Mouse (Mus musculus) testis, adult 2 months (tissue): ENCODE data around the gene Gm3264.
"Not testable (repeated sequence)": the region's sequence is repeated elsewhere in the genome, so short reads cannot be mapped to it uniquely, and the experiment has no call there.

Source experiments
- CTCF ChIP-seq: fragments of 200-500 bp; IDR thresholded peaks from 2 replicates; pipeline ENCODE4 v1.5.1; 2012; ENCODE audit warnings: low read depth, mild to moderate bottlenecking, inconsistent platforms, low read length, moderate library complexity; ENCODE audit not compliant: control insufficient read depth, insufficient read depth, insufficient replicate concordance
- POLR2A ChIP-seq: fragments of 200-500 bp; IDR thresholded peaks from 2 replicates; pipeline ENCODE4 v1.6.1; 2012; ENCODE audit warnings: low read depth, mild to moderate bottlenecking, inconsistent platforms, low read length, moderate library complexity; ENCODE audit not compliant: control insufficient read depth

- TF ChIP-seq CTCF, POLR2A: not testable (repeated sequence)
These were observed 49.0 kb upstream of the Gm3264 start for GRCm38 (mm10) chr14:4806421-4806820.
